Mouse (Mus musculus) bone marrow, adult 2 months (tissue): ENCODE measurements around the gene Srsf4.

Experiments
- CTCF ChIP-seq: fragments of 200-500 bp; IDR thresholded peaks from 2 replicates; pipeline ENCODE4 v1.5.1; 2011; ENCODE audit warnings: low read length, control low read depth; ENCODE audit not compliant: control insufficient read depth, insufficient read depth
- POLR2A ChIP-seq: fragments of 200-500 bp; IDR thresholded peaks from 2 replicates; pipeline ENCODE4 v1.6.1; 2011; ENCODE audit warnings: low read depth, mild to moderate bottlenecking, control low read depth, low read length, borderline replicate concordance; ENCODE audit not compliant: control insufficient read depth

GRCm38 (mm10) chr4:131888564-131888963, 15.1 kb downstream of the Srsf4 start:
- no peak for TF ChIP-seq CTCF
- TF ChIP-seq POLR2A, result no peak
